ENCODE assay signal across 33 mouse cellular contexts in genomic region chr8:95602168-95602567, GRCm38 (mm10). TPM values are rescaled to one million over a fixed set of nuclear protein-coding genes. Genes with fewer than 3 reads are reported as not detected.
DNase-seq lines count a peak whose midpoint lies in the region; ATAC-seq and TF ChIP-seq lines count a peak whose summit lies in the region.
"Had no signal": no experiment of that assay in that cellular context is flagged by ENCODE, and none has a peak within 500 bp of the region (broad histone marks: within the 10 kb centered on the region; RNA-seq: fewer than 3 reads in every experiment).

No protein-coding gene starts in this region.

- no peaks in the 10 kb centered on the region for H3K9me3 ChIP-seq in heart, postnatal 0 days (replicated peaks; ENCODE audit: control insufficient read depth, low read length)
- no peaks in the 10 kb centered on the region for H3K9me3 ChIP-seq in liver, embryonic 14.5 days (ENCODE audit: control insufficient read depth, low read length)
- no peaks in the 10 kb centered on the region for H3K9me3 ChIP-seq in liver, embryonic 12.5 days (replicated peaks)
- no peaks in the 10 kb centered on the region for H3K9me3 ChIP-seq in stomach, postnatal 0 days (ENCODE audit: control insufficient read depth, low read length)
- H3K9me3 ChIP-seq: embryonic facial prominence, embryonic 15.5 days; forebrain, embryonic 15.5 days; heart, embryonic 15.5 days; limb, embryonic 13.5 days; liver, embryonic 15.5 days had no signal

- no peaks in the 10 kb centered on the region for H3K27me3 ChIP-seq in heart, postnatal 0 days (ENCODE audit: control insufficient read depth, insufficient read depth, low read length)
- no peaks in the 10 kb centered on the region for H3K27me3 ChIP-seq in liver, embryonic 14.5 days (ENCODE audit: control insufficient read depth, insufficient read depth, low read length)
- peaks cover 8% of the 10 kb centered on the region; the same call in 1 of the 2 replicates for H3K27me3 ChIP-seq in liver, embryonic 12.5 days (replicated peaks)
- H3K27me3 ChIP-seq in stomach, postnatal 0 days (ENCODE audit: control insufficient read depth, insufficient read depth, low read length): no peaks in the 10 kb centered on the region
- H3K27me3 ChIP-seq: embryonic facial prominence, embryonic 15.5 days; forebrain, embryonic 15.5 days; heart, embryonic 15.5 days; limb, embryonic 13.5 days had no signal

- WGBS in heart, postnatal 0 days: 71% methylated on average over 2 of the region's 2 CpGs
- WGBS in liver, embryonic 14.5 days (ENCODE audit: insufficient replicate concordance): 47% methylated on average over 2 of the region's 2 CpGs
- WGBS in liver, embryonic 12.5 days (ENCODE audit: insufficient replicate concordance): 53% methylated on average over 2 of the region's 2 CpGs
- 68% methylated on average over 2 of the region's 2 CpGs for WGBS in stomach, postnatal 0 days

- no peak for ATAC-seq in heart, postnatal 0 days (ENCODE audit: insufficient read depth, low read depth)
- no peak for ATAC-seq in liver, embryonic 14.5 days (ENCODE audit: insufficient read depth)
- ATAC-seq in liver, embryonic 12.5 days: no peak
- no peak for ATAC-seq in stomach, postnatal 0 days (ENCODE audit: low FRiP score, low TSS enrichment)
- ATAC-seq: forebrain, embryonic 15.5 days; hindbrain, embryonic 16.5 days had no signal

- no peaks in the 10 kb centered on the region for H3K4me1 ChIP-seq in heart, postnatal 0 days (ENCODE audit: control insufficient read depth, insufficient read depth)
- no peaks in the 10 kb centered on the region for H3K4me1 ChIP-seq in liver, embryonic 14.5 days (replicated peaks; ENCODE audit: control insufficient read depth in 2 of 2, insufficient read depth in 2 of 2, low read length in 1 of 2)
- peaks cover under 1% of the 10 kb centered on the region for H3K4me1 ChIP-seq in liver, embryonic 12.5 days
- H3K4me1 ChIP-seq in stomach, postnatal 0 days (replicated peaks; ENCODE audit: control insufficient read depth, insufficient read depth): no peaks in the 10 kb centered on the region
- H3K4me1 ChIP-seq: limb, embryonic 13.5 days had no signal

- intact Hi-C loops in heart, postnatal 10 days (cut with DNase I): loop anchor here (5.0 kb wide), 3 partner anchors 230 to 315 kb away; no protein-coding TSS in a partner anchor

- TF ChIP-seq EP300 in heart, postnatal 0 days (IDR thresholded peaks at IDR 0.05; ENCODE audit: low read depth): no peak
- TF ChIP-seq EP300 in liver, embryonic 14.5 days (IDR thresholded peaks at IDR 0.05; ENCODE audit: low read depth): no peak
- TF ChIP-seq EP300 in stomach, postnatal 0 days (optimal IDR thresholded peaks at IDR 0.05): no peak

- H3K4me3 ChIP-seq in heart, postnatal 0 days (ENCODE audit: low read depth, low read length): no peak overlapping the region
- H3K4me3 ChIP-seq in liver, embryonic 14.5 days (ENCODE audit: insufficient read depth in 1 of 2, low read depth in 2 of 2, low read length in 2 of 2): no peak overlapping the region
- H3K4me3 ChIP-seq in liver, embryonic 12.5 days: no peak overlapping the region
- H3K4me3 ChIP-seq in stomach, postnatal 0 days (ENCODE audit: low read depth, low read length): no peak overlapping the region
- H3K4me3 ChIP-seq: embryonic facial prominence, embryonic 15.5 days; forebrain, embryonic 15.5 days; heart, embryonic 15.5 days; limb, embryonic 13.5 days; liver, embryonic 15.5 days had no signal

- H3K36me3 ChIP-seq in heart, postnatal 0 days (replicated peaks; ENCODE audit: control insufficient read depth, insufficient read depth, low read length): no peaks in the 10 kb centered on the region
- no peaks in the 10 kb centered on the region for H3K36me3 ChIP-seq in liver, embryonic 14.5 days (replicated peaks; ENCODE audit: control insufficient read depth, insufficient read depth, low read depth)
- H3K36me3 ChIP-seq in liver, embryonic 12.5 days: no peaks in the 10 kb centered on the region
- no peaks in the 10 kb centered on the region for H3K36me3 ChIP-seq in stomach, postnatal 0 days (ENCODE audit: control insufficient read depth, insufficient read depth, low read length)
- H3K36me3 ChIP-seq: embryonic facial prominence, embryonic 15.5 days; forebrain, embryonic 15.5 days; heart, embryonic 15.5 days; limb, embryonic 13.5 days; liver, embryonic 15.5 days had no signal

- TF ChIP-seq CTCF in heart, postnatal 0 days (IDR thresholded peaks at IDR 0.05; ENCODE audit: low read depth): peak; percentile 28; the same call in 1 of the 2 replicates
- TF ChIP-seq CTCF in liver, embryonic 14.5 days (IDR thresholded peaks at IDR 0.05; ENCODE audit: low read depth): 0 out of 2 replicates have a peak, but pooled peaks have one; percentile 15
- TF ChIP-seq CTCF in stomach, postnatal 0 days (IDR thresholded peaks at IDR 0.05; ENCODE audit: low read depth): peak; percentile 50

- no peak overlapping the region for H3K4me2 ChIP-seq in heart, postnatal 0 days (ENCODE audit: low read depth, low read length)
- no peak overlapping the region for H3K4me2 ChIP-seq in liver, embryonic 14.5 days (ENCODE audit: low read depth)
- H3K4me2 ChIP-seq in liver, embryonic 12.5 days: no peak overlapping the region
- H3K4me2 ChIP-seq in stomach, postnatal 0 days (replicated peaks; ENCODE audit: low read depth): no peak overlapping the region
- H3K4me2 ChIP-seq: embryonic facial prominence, embryonic 15.5 days; forebrain, embryonic 15.5 days; heart, embryonic 15.5 days; limb, embryonic 13.5 days; liver, embryonic 15.5 days; midbrain, embryonic 11.5 days had no signal

- H3K27ac ChIP-seq in heart, postnatal 0 days (ENCODE audit: low read depth): no peak overlapping the region
- no peak overlapping the region for H3K27ac ChIP-seq in liver, embryonic 14.5 days
- H3K27ac ChIP-seq in liver, embryonic 12.5 days: no peak overlapping the region
- H3K27ac ChIP-seq in stomach, postnatal 0 days (replicated peaks): no peak overlapping the region
- H3K27ac ChIP-seq: embryonic facial prominence, embryonic 15.5 days; forebrain, embryonic 15.5 days; heart, embryonic 15.5 days; limb, embryonic 13.5 days; liver, embryonic 15.5 days had no signal

- DNase-seq in heart, postnatal 0 days (ENCODE audit: low spot score): no peak
- DNase-seq in heart, postnatal 10 days: no peak
- no peak for DNase-seq in liver, embryonic 14.5 days (ENCODE audit: low read depth in 3 of 3, low spot score in 3 of 3)
- DNase-seq in ES-CJ7 (ENCODE audit: low read depth, low spot score): peak; percentile 39
- DNase-seq in stomach, postnatal 0 days (ENCODE audit: low spot score): no peak
- DNase-seq in spleen, postnatal 14 days (ENCODE audit: low spot score in 2 of 2): no peak
- DNase-seq: adrenal gland, postnatal 36 days; B cell, adult 2 months; cerebellum, adult 9-10 months; gastrocnemius, postnatal 36 days; kidney, adult 11 months; layer of hippocampus, postnatal 36 days; lung, postnatal 14 days; thymus, adult 2 months had no signal

- H3K9ac ChIP-seq in heart, postnatal 0 days (replicated peaks; ENCODE audit: low read depth, low read length): no peak overlapping the region
- H3K9ac ChIP-seq in liver, embryonic 14.5 days (replicated peaks): no peak overlapping the region
- H3K9ac ChIP-seq in liver, embryonic 12.5 days: no peak overlapping the region
- H3K9ac ChIP-seq in stomach, postnatal 0 days (ENCODE audit: low read length): no peak overlapping the region
- H3K9ac ChIP-seq: embryonic facial prominence, embryonic 15.5 days; forebrain, embryonic 15.5 days; heart, embryonic 15.5 days; limb, embryonic 13.5 days; liver, embryonic 15.5 days had no signal

RNA-seq across cellular contexts. Expression of gene Prss54, which starts 26.0 kb away (rescaled TPM):
- not detected in 2 replicates for total RNA-seq in heart, postnatal 0 days (2014; rRNA removed; ENCODE audit: low replicate concordance)
- not detected in 2 replicates for polyA plus RNA-seq in heart, postnatal 0 days (2015; fragmentation: Nextera tagmentation; extraction: Ambion mirVana)
- total RNA-seq in heart, postnatal 10 days (2021): not detected
- not detected in 2 replicates for polyA plus RNA-seq in liver, embryonic 14.5 days (2012; rRNA removed)
- polyA plus RNA-seq in liver, embryonic 14.5 days (2014; fragmentation: Nextera tagmentation; extraction: Ambion mirVana): not detected in 2 replicates
- polyA plus RNA-seq in liver, embryonic 12.5 days (2016; fragmentation: Nextera tagmentation; extraction: Ambion mirVana): not detected in 2 replicates
- not detected in 2 replicates for polyA plus RNA-seq in stomach, postnatal 0 days (2015; fragmentation: Nextera tagmentation; extraction: Ambion mirVana)
- total RNA-seq: adrenal gland, adult 18-20 months; adrenal gland, postnatal 36 days; common myeloid progenitor, adult 5-6 weeks; gastrocnemius, postnatal 36 days; heart, adult 8-10 months; hematopoietic stem cell, adult 5-6 weeks; layer of hippocampus, adult 8-10 months; layer of hippocampus, postnatal 36 days; megakaryocyte progenitor cell, adult 5-6 weeks; monocyte, adult 5-6 weeks; neutrophil, adult 5-6 weeks had no signal
- polyA plus RNA-seq: embryonic facial prominence, embryonic 15.5 days; forebrain, embryonic 15.5 days; heart, embryonic 15.5 days; hindbrain, embryonic 16.5 days; kidney, embryonic 16.5 days; limb, embryonic 13.5 days; liver, embryonic 15.5 days; midbrain, embryonic 11.5 days; stomach, embryonic 16.5 days; urinary bladder, adult 2 months had no signal

RNA-seq across cellular contexts. Expression of gene Gins3, which starts 31.1 kb away (rescaled TPM):
- total RNA-seq in heart, postnatal 0 days (2014; rRNA removed; ENCODE audit: low replicate concordance): 3.9 and 4.1 TPM in 2 replicates
- polyA plus RNA-seq in heart, postnatal 0 days (2015; fragmentation: Nextera tagmentation; extraction: Ambion mirVana): 4.4 and 5.2 TPM in 2 replicates
- 1 to 10 TPM; 1.9 to 2.8 TPM for total RNA-seq in heart, postnatal 10 days (2021)
- 3.2 and 4.9 TPM in 2 replicates for polyA plus RNA-seq in liver, embryonic 14.5 days (2012; rRNA removed)
- 9.4 and 9.8 TPM in 2 replicates for polyA plus RNA-seq in liver, embryonic 14.5 days (2014; fragmentation: Nextera tagmentation; extraction: Ambion mirVana)
- polyA plus RNA-seq in liver, embryonic 12.5 days (2016; fragmentation: Nextera tagmentation; extraction: Ambion mirVana): 13.8 and 14.1 TPM in 2 replicates
- 4.7 and 5.0 TPM in 2 replicates for polyA plus RNA-seq in stomach, postnatal 0 days (2015; fragmentation: Nextera tagmentation; extraction: Ambion mirVana)
